Mouse (Mus musculus): ENCODE results near the gene Emc10. TPM values are rescaled to one million over a fixed set of nuclear protein-coding genes. Genes with fewer than 3 reads are reported as not detected.

The Emc10 gene
- 10 to 100 TPM; 32.7 to 36.4 TPM for total RNA-seq (2023)

GRCm38 (mm10) chr7:44495992-44496770 is at the start of gene Emc10, which contains the start of gene Fam71e1:
Gene Emc10, minus strand, starts transcription at chr7:44496529.
Gene Fam71e1, plus strand, starts transcription at chr7:44496581.

DNA sequence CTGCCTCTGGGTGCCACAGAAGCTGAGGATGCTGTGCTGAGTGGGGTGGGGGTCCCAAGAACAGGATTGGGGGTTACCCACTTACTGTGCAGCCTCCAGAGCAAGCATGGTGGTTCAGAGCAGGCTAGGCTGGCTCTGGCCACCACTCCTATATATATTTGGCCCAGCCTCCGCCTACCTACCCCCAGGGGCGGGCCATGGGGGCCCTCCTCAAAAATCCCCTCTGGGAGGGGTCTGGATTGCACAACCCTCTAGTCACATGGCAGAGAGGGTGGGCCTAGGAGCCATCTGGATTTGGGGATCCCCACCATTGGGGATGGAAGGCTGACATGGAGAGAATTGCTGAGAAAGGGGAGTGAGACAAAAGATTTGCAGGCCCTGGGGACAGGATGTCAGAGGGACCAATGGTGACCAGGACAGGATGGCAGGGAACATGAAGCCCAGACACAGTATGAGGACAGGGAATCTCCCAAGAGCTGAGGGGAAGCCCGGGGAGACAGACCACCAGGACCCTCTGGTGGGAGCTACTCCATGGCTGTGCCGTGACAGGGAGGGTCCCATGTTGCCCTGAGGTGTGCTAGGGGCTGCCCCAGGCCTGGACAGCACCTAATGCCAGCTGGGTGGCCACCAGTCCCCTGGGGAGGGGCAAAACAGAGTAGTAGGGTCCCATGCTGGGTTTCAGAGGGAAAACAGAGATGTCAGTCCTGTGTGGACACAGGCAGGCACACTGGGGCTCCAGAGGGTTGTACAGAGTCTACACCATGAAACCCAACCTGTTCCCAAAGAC is 35.8 kb upstream of the Emc10 start, which contains the start of gene Spib:
Spib (minus strand) TSS at position 126 of the 787 bp plus-strand sequence.

DNA sequence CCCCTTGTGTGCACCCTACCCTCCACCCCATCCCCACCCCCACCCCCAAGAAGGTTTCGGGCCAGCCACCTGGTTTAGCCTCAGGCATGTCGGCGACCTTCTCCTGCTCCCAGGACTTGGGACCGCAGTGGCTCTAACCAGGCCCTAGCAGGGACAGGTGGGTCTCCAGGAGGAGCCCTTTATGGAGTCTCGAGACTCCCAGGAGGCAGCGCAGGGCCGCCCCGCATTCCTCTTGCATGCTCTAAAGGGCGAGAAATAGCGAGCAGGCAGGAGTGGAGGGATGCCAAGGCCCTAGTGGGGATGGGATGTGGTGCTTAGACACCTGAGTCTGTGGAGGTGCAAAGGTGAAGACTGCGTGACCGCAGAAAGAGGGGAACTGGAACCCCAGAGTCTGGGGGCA is 28.2 kb upstream of the Emc10 start, which contains the start of gene Mybpc2:
Mybpc2 (minus strand) TSS at position 155 of the 400 bp plus-strand sequence.

GRCm38 (mm10) chr7:44467811-44468411 is 28.4 kb downstream of the Emc10 start, which contains the start of gene Josd2:
Gene Josd2, plus strand, starts transcription at chr7:44467980.

GRCm38 (mm10) chr7:44465111-44465510 is 31.2 kb downstream of the Emc10 start, which contains the start of gene Aspdh:
Gene Aspdh, plus strand, starts transcription at chr7:44465391.

Other genes with a start within 250 kb of the Emc10 start
- under 1 TPM; 0.66 to 0.90 TPM for gene 1700028J19Rik, start 249.8 kb downstream of the Emc10 start, total RNA-seq (2023)
- 10 to 100 TPM; 24.0 to 31.4 TPM for gene 2410002F23Rik, start 249.8 kb downstream of the Emc10 start, total RNA-seq (2023)
- gene Acp4, start 239.2 kb downstream of the Emc10 start, total RNA-seq (2023) = not detected
- not detected for gene Gm15517, start 235.1 kb downstream of the Emc10 start, total RNA-seq (2023)
- under 1 TPM; 0.61 to 0.93 TPM for gene Clec11a, start 189.6 kb downstream of the Emc10 start, total RNA-seq (2023)
- under 1 TPM; 0.26 to 0.46 TPM for gene Shank1, start 186.3 kb downstream of the Emc10 start, total RNA-seq (2023)
- gene Syt3, start 112.4 kb downstream of the Emc10 start, total RNA-seq (2023) = under 1 TPM in 1 of 2 experiments, not detected in 1; 0.24 TPM
- not detected for gene 1700008O03Rik, start 110.7 kb downstream of the Emc10 start, total RNA-seq (2023)
- gene Lrrc4b, start 67.5 kb downstream of the Emc10 start, total RNA-seq (2023) = not detected
- not detected for gene Aspdh, start 31.1 kb downstream of the Emc10 start, total RNA-seq (2023)
- gene Josd2, start 28.5 kb downstream of the Emc10 start, total RNA-seq (2023) = 10 to 100 TPM; 37.7 to 41.6 TPM
- gene Fam71e1, start 52 bp upstream of the Emc10 start, total RNA-seq (2023) = 1 to 10 TPM; 2.4 to 7.1 TPM
- under 1 TPM in 1 of 2 experiments, not detected in 1; 0.13 TPM for gene Mybpc2, start 28.1 kb upstream of the Emc10 start, total RNA-seq (2023)
- 1 to 10 TPM; 3.1 to 5.3 TPM for gene Spib, start 35.5 kb upstream of the Emc10 start, total RNA-seq (2023)
- gene Pold1, start 52.3 kb upstream of the Emc10 start, total RNA-seq (2023) = 10 to 100 TPM; 57.0 to 70.9 TPM
- gene Nr1h2, start 57.4 kb upstream of the Emc10 start, total RNA-seq (2023) = 100 to 1,000 TPM; 255 to 301 TPM
- gene Napsa, start 75.9 kb upstream of the Emc10 start, total RNA-seq (2023) = 100 to 1,000 TPM; 142 to 164 TPM
- gene Kcnc3, start 94.1 kb upstream of the Emc10 start, total RNA-seq (2023) = under 1 TPM; 0.64 to 0.75 TPM
- not detected for gene Myh14, start 174.3 kb upstream of the Emc10 start, total RNA-seq (2023)
- gene Izumo2, start 212.2 kb upstream of the Emc10 start, total RNA-seq (2023) = not detected